Mouse (Mus musculus): Measurements from ENCODE around the gene Dync2h1.
"Not testable (repeated sequence)": the region's sequence is repeated elsewhere in the genome, so short reads cannot be mapped to it uniquely, and the experiment has no call there.

Dync2h1 gene

DNA sequence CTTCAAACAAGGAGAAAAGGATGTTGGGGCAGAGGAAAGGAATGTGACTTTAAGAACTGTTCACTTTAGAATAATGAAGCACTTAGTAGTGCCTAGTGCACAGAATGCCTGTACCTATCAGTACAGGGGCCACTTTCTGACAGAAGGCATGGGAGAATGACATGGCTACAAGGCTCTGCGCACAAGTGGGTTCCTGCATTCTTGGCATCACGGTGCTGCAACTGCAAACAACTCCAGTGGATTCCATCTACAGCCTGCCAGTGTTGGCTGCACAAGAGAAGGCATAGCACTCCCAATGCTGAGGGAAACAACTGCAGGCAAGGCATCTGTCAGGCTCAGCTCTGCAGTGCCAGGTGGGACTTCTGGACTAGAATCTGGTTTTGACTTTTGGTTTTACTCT lies 151.7 kb downstream of the Dync2h1 start:
- in situ Hi-C loops (cut with MboI; ENCODE audit: low sequenced_read_pairs): no loop called here

DNA sequence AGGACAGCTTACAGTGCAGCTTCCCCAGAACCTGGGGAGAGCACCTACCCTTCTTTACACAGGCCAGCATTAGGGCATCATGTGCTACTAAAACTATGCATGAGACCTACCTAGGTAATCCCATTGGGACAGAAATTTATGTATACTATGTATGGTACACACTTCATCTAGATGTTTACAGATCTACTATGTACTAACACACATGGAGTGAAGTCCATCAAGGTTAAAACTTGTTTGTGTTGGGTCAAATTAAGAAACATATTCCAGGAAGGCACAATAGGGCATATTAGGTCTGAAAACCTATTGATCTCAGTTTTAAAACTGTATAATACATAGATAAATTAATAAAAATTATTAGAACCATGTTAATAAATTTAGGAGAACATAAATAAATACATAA lies 168.6 kb downstream of the Dync2h1 start:
- in situ Hi-C loops (cut with MboI; ENCODE audit: low sequenced_read_pairs): no loop called here

DNA sequence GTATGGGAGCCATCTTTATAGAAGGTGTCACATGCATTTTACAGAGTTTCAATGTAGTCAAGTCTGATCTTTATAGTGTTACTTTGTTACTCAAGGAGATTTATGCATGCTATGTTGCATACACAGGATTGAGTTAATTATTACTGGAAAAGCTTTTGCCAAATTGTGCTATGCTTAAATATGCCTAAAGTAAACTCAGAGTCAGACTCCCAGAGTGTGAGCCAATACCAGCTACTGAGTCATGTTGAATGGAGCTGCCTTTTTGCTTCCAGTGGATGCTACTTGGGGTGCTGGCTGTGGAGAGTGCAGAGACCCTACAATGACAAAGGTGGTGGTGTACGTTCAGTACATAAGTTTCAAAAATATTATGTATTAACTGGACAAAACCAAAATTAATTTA lies 169.5 kb downstream of the Dync2h1 start:
- in situ Hi-C loops (cut with MboI; ENCODE audit: low sequenced_read_pairs): no loop called here

DNA sequence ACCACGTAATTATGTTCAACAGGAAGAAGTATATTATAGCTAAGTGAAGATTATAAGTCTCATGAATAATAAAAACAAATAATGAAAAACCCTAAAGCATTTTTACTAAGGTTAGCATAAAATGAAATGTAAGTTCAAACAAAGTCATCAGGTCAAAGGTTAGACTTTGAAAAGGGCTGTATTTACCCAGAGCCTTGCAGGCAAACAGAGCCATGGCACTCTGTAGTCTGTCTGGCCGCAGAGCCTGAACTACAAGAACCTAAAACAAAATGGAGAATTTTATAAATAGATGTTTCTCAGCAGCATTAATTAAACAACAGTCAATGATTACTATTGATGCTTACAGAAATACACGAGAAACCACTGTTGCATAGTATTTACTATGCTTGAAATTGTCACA lies 174.5 kb downstream of the Dync2h1 start:
- in situ Hi-C loops (cut with MboI; ENCODE audit: low sequenced_read_pairs): no loop called here

DNA sequence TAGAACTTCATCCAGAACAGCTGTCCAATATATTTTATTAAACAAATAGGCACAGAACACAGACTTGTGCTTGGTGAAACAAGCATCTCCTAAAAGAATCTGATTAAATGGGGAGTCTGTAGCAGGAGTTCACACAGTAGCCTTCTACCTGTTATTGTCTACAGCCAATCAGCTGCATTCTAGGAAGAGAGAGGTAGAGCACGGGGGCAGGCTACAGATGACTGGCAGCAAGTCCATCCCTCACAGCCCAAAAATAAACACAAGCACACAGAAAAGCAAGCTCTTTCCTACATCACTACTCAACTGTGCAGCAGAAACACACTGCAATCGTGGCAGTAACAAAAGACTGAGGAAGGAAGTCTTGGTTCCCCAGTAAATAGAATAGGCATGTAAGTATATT lies 189.4 kb downstream of the Dync2h1 start:
- in situ Hi-C loops (cut with MboI; ENCODE audit: low sequenced_read_pairs): no loop called here

DNA sequence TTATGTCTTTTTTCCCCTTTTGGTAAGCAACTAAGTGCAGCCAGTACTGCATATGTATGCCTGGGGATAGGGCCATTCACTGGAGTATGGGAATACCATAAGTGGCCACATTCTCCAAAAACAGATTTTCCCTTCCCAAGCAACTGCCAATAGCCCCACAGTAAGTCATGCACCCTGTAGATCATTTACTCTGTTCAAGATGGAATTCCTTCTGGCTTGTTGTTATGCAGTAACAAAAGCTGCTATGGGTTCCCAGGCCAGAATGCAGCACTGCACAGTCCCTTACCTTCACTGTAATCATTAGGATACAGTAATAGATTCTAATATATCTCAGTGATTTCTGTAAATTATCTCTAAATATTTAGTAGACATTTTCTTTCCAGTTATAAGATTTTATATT lies 190.0 kb downstream of the Dync2h1 start:
- in situ Hi-C loops (cut with MboI; ENCODE audit: low sequenced_read_pairs): no loop called here

DNA sequence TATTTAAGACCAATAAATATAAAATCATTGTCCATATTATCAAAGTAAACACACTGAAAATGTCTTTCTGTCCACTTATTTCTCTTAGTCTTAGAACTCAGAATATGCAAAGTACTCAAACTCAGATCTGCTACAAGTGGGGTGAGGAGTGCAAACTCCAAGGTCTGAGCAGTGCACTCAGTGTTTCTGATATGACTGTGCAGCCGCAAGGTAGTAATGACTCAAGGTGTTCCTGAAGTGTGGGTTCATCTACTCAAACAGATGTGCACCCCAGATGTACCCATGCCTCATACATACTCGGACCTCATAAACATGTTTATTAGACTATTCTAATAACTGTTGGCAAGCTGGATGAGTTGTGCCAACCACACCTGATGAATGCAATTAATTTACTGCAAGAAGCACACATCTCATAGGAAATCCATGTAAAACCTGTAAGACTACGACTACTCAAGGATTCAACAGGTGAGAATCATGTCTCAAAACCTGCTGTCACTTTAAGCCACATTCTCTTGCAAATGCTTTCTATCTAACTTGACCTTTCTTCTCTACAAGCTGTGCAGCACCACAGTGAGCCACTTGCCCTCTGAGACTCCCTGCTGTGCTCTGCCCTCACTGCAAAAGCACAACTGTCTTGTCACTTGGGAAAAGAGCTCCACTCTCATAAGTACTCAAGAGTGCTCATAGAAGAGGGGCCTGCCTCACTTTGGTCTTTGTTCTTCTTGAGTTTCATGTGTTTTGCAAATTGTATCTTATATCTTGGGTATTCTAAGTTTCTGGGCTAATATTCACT lies 195.2 kb downstream of the Dync2h1 start:
- in situ Hi-C loops (cut with MboI; ENCODE audit: low sequenced_read_pairs): no loop called here

DNA sequence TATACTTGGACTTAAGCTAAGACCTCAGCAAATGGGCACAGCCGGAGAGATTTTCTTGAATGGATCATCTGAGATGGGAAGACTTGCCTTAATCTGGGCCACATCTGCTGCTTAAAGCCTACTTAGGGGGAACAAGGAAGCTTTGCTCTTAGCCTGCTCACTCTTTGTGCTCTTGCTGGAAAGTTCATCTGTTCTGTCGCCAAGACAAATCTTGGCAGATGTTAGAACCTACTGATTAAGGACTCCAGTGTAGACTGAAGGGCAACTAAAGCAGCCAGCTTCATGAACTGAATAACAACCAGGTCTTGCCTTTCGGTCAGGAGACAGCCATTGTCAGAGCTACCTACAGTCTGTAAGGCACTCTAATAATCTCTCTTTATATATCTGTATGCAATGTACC lies 198.1 kb downstream of the Dync2h1 start:
- in situ Hi-C loops (cut with MboI; ENCODE audit: low sequenced_read_pairs): no loop called here

DNA sequence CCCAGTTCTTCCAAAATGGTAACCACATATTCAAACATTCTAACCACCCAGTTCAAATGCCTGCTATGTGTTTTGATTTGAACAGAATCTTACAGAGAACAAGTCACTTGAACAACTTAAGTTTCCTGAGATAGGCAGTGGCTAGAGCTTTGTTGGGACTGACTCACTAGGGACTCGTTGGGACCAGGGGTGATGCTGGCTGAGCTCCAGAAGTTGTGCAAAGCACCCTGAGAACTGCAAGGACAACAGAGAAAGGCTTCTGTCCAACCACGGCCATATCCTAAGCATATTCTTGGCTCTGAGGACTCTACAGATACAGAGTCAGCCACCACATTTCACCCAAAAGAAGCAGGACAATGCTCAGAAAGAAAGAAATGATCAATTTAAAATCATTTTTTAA lies 215.1 kb downstream of the Dync2h1 start:
- in situ Hi-C loops (cut with MboI; ENCODE audit: low sequenced_read_pairs): no loop called here

DNA sequence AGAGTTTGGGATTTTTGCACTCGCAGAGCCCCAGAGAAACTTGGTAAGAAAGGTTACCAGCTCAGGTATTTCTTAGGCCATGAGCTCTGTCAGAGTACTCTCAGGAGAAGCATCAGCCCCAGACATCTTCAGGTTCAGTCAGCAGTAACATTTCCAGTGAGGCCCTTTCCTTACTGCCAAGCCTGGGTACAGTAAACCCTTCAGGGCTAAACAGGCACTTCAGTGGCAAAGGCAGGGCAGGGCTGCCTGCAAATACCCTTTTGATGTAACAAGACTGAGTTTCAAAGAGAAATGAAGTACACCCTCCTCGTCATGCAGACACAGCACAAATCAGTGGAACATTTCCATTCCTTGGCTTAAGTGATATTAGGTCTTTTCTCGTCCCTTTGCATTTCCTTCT lies 219.2 kb downstream of the Dync2h1 start:
- in situ Hi-C loops (cut with MboI; ENCODE audit: low sequenced_read_pairs): no loop called here

DNA sequence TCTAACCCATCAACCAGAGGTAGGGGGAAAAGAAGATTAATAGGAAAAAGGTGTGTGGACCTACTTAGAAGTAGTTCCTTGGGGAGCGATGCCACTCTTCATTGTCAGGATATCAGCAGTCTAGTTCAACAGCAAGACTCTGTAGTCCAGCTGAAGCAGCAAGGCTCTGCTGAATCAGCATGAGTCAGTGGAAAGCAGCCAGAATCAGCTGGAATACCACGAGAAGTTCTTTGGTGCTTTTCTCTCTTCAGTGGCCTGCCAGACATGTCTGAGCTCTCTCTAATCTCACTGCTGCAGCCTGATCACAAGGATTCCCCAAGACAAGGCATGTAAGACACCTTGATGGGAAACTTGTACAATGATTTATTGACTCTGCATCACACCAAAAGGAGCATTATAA lies 225.9 kb downstream of the Dync2h1 start:
- in situ Hi-C loops (cut with MboI; ENCODE audit: low sequenced_read_pairs): no loop called here

DNA sequence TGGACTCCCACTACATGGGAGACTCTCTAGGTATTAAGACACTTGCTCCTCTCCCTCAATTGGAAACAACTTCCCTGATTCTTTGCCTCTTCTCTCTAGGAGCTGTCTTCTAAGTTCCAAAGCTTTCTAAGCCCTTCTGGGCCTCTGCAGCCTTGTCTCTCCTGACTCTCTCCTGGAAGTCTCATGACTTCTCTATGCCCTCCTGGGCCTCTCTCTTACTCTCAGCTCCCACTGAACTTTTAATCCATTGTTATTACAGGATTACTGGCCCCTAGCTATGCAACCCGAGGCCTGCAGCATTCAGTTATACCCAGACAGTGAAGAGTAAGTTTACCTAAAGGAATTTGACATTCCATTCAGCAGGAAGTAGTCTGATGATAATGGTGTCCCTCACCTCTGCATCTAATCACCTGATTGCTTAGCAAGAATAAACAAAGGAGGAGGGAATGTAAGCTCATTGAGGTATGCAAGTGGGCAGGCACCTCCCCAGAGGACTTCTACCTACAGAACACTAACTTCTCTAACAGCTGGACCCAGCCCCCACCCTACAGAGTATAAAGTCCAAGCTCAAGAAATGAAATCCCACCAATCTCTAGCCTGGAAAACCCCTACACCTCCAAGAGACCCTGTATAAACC lies 256.7 kb downstream of the Dync2h1 start:
- in situ Hi-C loops (cut with MboI; ENCODE audit: low sequenced_read_pairs): no loop called here

DNA sequence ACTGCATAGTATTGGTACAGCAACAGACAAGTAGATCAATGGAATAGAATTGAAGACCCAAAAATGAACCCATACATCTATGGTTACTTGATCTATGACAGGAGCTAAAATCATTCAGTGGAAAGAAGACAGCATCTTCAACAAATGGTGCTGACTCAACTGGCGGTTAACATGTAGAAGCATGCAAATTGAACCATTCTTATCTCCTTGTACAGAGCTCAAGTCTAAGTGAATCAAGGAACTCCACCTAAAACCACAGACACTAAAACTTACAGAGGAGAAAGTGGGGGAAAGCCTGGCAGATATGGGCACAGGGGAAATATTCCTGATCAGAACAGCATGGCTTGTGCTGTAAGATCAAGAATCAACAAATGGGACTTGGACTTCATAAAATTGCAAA lies 270.8 kb downstream of the Dync2h1 start:
- in situ Hi-C loops (cut with MboI; ENCODE audit: low sequenced_read_pairs): no loop called here

DNA sequence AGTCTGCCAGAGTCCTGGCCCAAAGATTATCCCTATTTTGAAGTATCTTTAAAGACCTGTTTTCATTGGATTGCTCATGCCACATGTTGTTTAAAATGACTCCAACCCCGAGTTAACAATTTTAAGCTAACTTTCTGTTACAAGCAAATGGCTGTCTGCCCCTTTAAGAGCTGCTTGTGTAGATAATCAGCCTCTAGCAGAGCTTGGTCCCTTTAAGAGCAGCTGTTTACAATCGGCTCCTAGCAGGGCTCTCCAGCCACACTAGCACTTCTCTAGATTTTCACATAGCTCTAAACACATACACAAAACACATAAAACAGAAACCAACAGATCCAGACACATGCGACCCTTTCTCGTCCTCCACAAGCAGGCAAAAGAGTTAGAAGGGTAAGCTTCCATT lies 273.7 kb downstream of the Dync2h1 start:
- in situ Hi-C loops (cut with MboI; ENCODE audit: low sequenced_read_pairs): not testable (repeated sequence)

DNA sequence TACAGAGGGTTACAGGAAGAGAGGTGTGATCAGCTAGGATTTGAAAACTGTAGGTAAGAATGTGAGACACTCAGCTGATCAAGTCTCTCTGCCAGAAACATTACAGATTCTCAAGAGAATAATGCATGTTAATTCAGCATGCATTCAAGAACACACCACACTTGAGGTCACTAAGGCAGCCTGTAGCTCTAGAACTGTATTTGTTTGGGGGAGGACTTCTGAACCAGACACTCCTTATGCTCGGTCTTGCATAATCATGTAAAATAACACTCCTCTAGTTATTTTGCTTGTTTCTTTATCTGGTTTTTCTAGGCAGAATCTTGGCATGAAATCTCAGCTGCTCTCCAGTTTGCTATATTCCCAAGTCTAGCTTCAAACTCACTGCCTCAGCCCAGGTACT lies 282.6 kb downstream of the Dync2h1 start:
- in situ Hi-C loops (cut with MboI; ENCODE audit: low sequenced_read_pairs): no loop called here

DNA sequence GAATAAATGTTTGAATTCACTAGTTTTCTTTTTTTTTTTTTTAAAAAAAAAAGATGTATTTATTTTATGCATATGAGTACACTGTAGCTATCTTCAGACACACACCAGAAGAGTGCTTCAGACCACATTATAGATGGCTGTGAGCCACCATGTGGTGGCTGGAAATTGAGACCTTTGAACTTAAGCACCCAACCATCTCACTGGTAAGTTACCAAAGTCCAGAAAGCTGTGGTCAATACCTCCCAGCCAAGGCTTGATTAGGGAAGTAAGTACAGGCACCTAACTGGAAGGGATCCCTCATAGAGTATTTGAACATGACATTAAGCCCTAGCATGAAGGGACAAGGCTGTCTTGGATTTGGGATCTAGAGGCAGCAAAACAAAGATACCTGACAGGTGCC lies 292.9 kb downstream of the Dync2h1 start:
- in situ Hi-C loops (cut with MboI; ENCODE audit: low sequenced_read_pairs): no loop called here

DNA sequence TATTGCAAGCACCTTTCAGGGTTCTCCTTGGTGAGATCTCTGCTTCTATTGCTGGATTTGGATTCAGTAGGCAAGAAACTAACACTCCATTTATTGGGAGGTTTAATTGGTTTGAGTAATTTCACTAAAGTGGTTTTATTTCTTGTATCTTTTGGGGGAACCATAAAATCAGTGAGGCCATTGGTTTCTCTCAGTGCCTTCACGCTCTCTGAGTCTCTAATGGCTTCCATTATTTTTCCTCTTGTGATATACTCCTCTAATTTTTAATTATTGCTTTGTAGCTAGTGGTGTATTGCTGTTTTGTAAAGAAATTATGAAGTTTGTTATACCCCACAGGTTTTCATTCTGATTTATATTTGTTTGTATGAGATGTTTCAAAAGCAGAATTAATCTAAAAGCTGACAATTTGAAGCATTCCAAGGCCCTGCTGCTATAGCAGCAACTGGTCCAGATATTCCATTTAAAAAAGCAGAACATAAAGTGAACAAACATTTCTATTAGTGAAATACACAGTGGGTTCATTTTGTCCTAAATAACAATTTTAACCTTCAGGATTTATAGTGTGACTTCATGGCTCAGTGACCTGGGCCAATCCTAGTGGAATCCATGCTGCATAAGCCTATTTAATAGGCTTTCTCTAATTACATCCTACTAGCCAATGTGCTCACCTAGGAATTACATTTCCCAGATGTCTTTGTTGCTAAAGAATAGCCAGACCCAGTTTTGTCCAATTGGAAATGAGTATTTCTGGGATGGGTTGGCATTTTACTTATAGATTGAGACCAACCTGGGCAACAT lies 302.9 kb downstream of the Dync2h1 start:
- in situ Hi-C loops (cut with MboI; ENCODE audit: low sequenced_read_pairs): no loop called here

All from CH12F3 (cell line).